ENCODE assay signal across 31 mouse cellular contexts in the genomic region with DNA sequence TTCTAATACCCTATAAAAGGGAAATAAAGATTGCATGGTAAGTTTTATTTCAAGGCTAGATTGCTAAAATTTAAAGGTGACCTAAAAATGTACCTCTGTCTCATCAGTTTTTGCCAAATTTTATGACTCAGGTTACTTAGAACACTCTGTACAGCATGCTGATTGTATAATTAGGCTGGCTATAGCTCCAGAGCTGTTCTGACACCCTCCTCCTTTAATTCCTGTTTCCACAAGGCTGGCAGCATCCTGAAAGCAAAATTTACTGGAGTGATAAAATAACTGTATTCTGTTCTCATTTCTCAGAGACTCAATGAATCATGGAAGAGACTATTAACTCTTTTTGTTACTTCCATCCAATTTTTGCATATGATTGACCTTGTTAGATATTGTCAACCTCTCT. TPM values are rescaled to one million over a fixed set of nuclear protein-coding genes. Genes with fewer than 3 reads are reported as not detected.
DNase-seq lines count a peak whose midpoint lies in the region; ATAC-seq and TF ChIP-seq lines count a peak whose summit lies in the region.
"Had no signal": no experiment of that assay in that cellular context is flagged by ENCODE, and none has a peak within 500 bp of the region (broad histone marks: within the 10 kb centered on the region; RNA-seq: fewer than 3 reads in every experiment).

No protein-coding gene starts in this region.

- peak overlapping the region; percentile 19 for H3K27ac ChIP-seq in layer of hippocampus, adult 2 months
- peak overlapping the region; percentile 82 for H3K27ac ChIP-seq in left cerebral cortex, adult 2 months
- H3K27ac ChIP-seq: embryonic facial prominence, embryonic 13.5 days; embryonic facial prominence, embryonic 15.5 days; forebrain, embryonic 10.5 days; forebrain, embryonic 12.5 days had no signal

- intact Hi-C loops in left cerebral cortex, adult 2 months (cut with DNase I) = no loop called here
- intact Hi-C loops in left cerebral cortex, postnatal 10 days (cut with DNase I) = no loop called here

- no peak for TF ChIP-seq CTCF in layer of hippocampus, adult 2 months (conservative IDR thresholded peaks at IDR 0.05)
- TF ChIP-seq CTCF in left cerebral cortex, adult 2 months (IDR thresholded peaks at IDR 0.05) = no peak

- H3K4me3 ChIP-seq in layer of hippocampus, adult 2 months = no peak overlapping the region
- H3K4me3 ChIP-seq in left cerebral cortex, adult 2 months = no peak overlapping the region
- H3K4me3 ChIP-seq: embryonic facial prominence, embryonic 13.5 days; embryonic facial prominence, embryonic 15.5 days; erythroblast, embryonic 14.5 days; forebrain, embryonic 10.5 days; forebrain, embryonic 12.5 days had no signal

- DNase-seq in frontal cortex, postnatal 10 days (ENCODE audit: low spot score in 2 of 2) = no peak
- no peak for DNase-seq in layer of hippocampus, adult 2 months (ENCODE audit: low spot score in 2 of 2)
- DNase-seq in layer of hippocampus, adult 11-12 months (ENCODE audit: low spot score) = no peak
- DNase-seq in left cerebral cortex, adult 2 months (ENCODE audit: extremely low spot score in 1 of 2, low spot score in 2 of 2) = no peak
- DNase-seq in left cerebral cortex, postnatal 10 days (ENCODE audit: extremely low spot score in 1 of 2, low spot score in 2 of 2) = no peak
- DNase-seq in brain, adult 2 months (ENCODE audit: low read depth, low spot score) = peak; percentile 89
- DNase-seq in retina, embryonic 14.5 days (ENCODE audit: low spot score) = no peak
- DNase-seq: adrenal gland, adult 8-10 months; adrenal gland, postnatal 14 days; adrenal gland, postnatal 36 days; B cell, adult 2 months; cerebellum, adult 11 months; cerebellum, adult 18-20 months; cerebellum, adult 8-10 months; cerebellum, adult 9-11 months; cerebellum, postnatal 14 days; cerebellum, postnatal 36 days; embryo, embryonic 11 days had no signal

- peak; percentile 93 for ATAC-seq in frontal cortex, adult (ENCODE audit: low TSS enrichment)
- ATAC-seq: activated CD4-positive, CD25-positive, alpha-beta regulatory T cell, adult 4 months; CD4-positive, CD25-positive, alpha-beta regulatory T cell, adult 4 months; forebrain, embryonic 14.5 days; Patski had no signal

RNA-seq across cellular contexts. Expression of a gene that starts 35.2 kb away (rescaled TPM):
- total RNA-seq in layer of hippocampus, adult 2 months (2021) = 10 to 100 TPM; 59.8 to 62.9 TPM
- 100 to 1,000 TPM in 1 of 2 experiments, 10 to 100 TPM in 1; 90.1 to 104 TPM for total RNA-seq in left cerebral cortex, adult 2 months (2021)
- total RNA-seq in left cerebral cortex, postnatal 10 days (2021) = 10 to 100 TPM; 63.0 to 67.6 TPM

RNA-seq across cellular contexts. Expression of a gene that starts 54.3 kb away (rescaled TPM):
- not detected for total RNA-seq in layer of hippocampus, adult 2 months (2021)
- not detected for total RNA-seq in left cerebral cortex, adult 2 months (2021)
- total RNA-seq in left cerebral cortex, postnatal 10 days (2021) = not detected
- total RNA-seq: adrenal gland, adult 18-20 months; adrenal gland, adult 8-10 months; adrenal gland, postnatal 14 days; adrenal gland, postnatal 36 days; CH12.LX; common myeloid progenitor, adult 5-6 weeks had no signal
